Mouse (Mus musculus) layer of hippocampus, adult 8-10 months (tissue): Measurements from ENCODE around the gene Rrn3. TPM values are rescaled to one million over a fixed set of nuclear protein-coding genes. Genes with fewer than 3 reads are reported as not detected.

Source experiments
- DNase-seq, 2 experiments: peaks; one replicate each; pipeline ENCODE4 v3.0.0; 2022; ENCODE audit warnings: low spot score in 2 of 2
- microRNA-seq, 2 experiments: library from miRNA; unstranded; fragments of <30 nt; microRNA quantifications; one replicate each; pipeline ENCODE4 v1.2.0; 2022
- total RNA-seq, 4 experiments: library from RNA; stranded (reverse); gene quantifications; 2 replicates each; pipeline ENCODE4 v1.2.4; 2022

Rrn3 gene
- total RNA-seq, 4 experiments from 2014 or later = 44.5 to 57.4 (median 51.1) TPM

- DNase-seq = no peak
Measured at GRCm38 (mm10) chr16:13846675-13847074, 66.2 kb downstream of the Rrn3 start.

GRCm38 (mm10) chr16:13848310-13848709, 67.8 kb downstream of the Rrn3 start:
- no peak for DNase-seq

GRCm38 (mm10) chr16:13851446-13851845, 70.9 kb downstream of the Rrn3 start:
- no peak for DNase-seq

- DNase-seq = no peak
Measured at GRCm38 (mm10) chr16:13853886-13854285, 73.4 kb downstream of the Rrn3 start.

Small RNAs within 50 kb of the gene (microRNA-seq; reads per million reads assigned to microRNA genes)
- gene Gm27734 = 0 reads per million in 2 experiments

Other genes with a start within 250 kb of the Rrn3 start
- gene Parn, start 112.5 kb upstream of the Rrn3 start, total RNA-seq = 10 to 100 TPM; 24.0 to 30.4 (median 30.0) TPM
- gene Bfar, start 108.8 kb upstream of the Rrn3 start, total RNA-seq = 10 to 100 TPM; 36.8 to 44.7 (median 42.0) TPM
- 1 to 10 TPM; 3.8 to 6.5 (median 5.9) TPM for gene 3110001I22Rik, start 108.8 kb upstream of the Rrn3 start, total RNA-seq
- gene Pla2g10, start 49.7 kb upstream of the Rrn3 start, total RNA-seq = not detected
- 10 to 100 TPM; 90.5 to 94.1 (median 92.2) TPM for gene Ntan1, start 38.1 kb downstream of the Rrn3 start, total RNA-seq
- 10 to 100 TPM; 72.3 to 79.6 (median 74.5) TPM for gene Pdxdc1, start 122.4 kb downstream of the Rrn3 start, total RNA-seq
- gene Mpv17l, start 122.5 kb downstream of the Rrn3 start, total RNA-seq = 10 to 100 TPM; 74.4 to 77.8 (median 75.4) TPM
- gene 2900011O08Rik, start 205.9 kb downstream of the Rrn3 start, total RNA-seq = 100 to 1,000 TPM; 231 to 272 (median 251) TPM
- 1 to 10 TPM; 1.3 to 3.5 (median 2.7) TPM for gene Ifitm7, start 206.2 kb downstream of the Rrn3 start, total RNA-seq